Mouse (Mus musculus) hindbrain, embryonic 14.5 days (tissue): ENCODE data around the gene Pim3. TPM values are rescaled to one million over a fixed set of nuclear protein-coding genes. Genes with fewer than 3 reads are reported as not detected.

Experiments
- ATAC-seq: fragments of 200-750 bp; cut with Nextera tagmentation; 2 replicates; pipeline ENCODE4 v1.8.0; 2017; ENCODE audit warnings: moderate number of reproducible peaks, mild to moderate bottlenecking, moderate TSS enrichment, moderate library complexity; ENCODE audit not compliant: low FRiP score
- DNase-seq: peaks from one replicate; pipeline ENCODE4 v3.0.0-alpha.2; 2015; ENCODE audit warnings: low spot score
- H3K27ac ChIP-seq: fragments of 300-500 bp; sonication (generic); 2 replicates; pipeline ENCODE4 v1.5.1; 2014; ENCODE audit warnings: mild to moderate bottlenecking, moderate library complexity
- H3K27me3 ChIP-seq: fragments of 300-500 bp; sonication (generic); 2 replicates; pipeline ENCODE4 v1.6.1; 2014; ENCODE audit warnings: mild to moderate bottlenecking, low read length, mixed read lengths; ENCODE audit not compliant: control insufficient read depth, insufficient read depth
- H3K36me3 ChIP-seq: fragments of 300-500 bp; sonication (generic); replicated peaks from 2 replicates; pipeline ENCODE4 v1.6.1; 2014; ENCODE audit not compliant: control insufficient read depth, insufficient read depth
- H3K4me1 ChIP-seq: fragments of 300-500 bp; sonication (generic); replicated peaks from 2 replicates; pipeline ENCODE4 v1.6.1; 2014; ENCODE audit warnings: antibody characterized with exemption, low read length, mixed read lengths; ENCODE audit not compliant: control insufficient read depth, insufficient read depth
- H3K4me2 ChIP-seq: fragments of 300-500 bp; sonication (generic); replicated peaks from 2 replicates; pipeline ENCODE4 v1.6.1; 2014; ENCODE audit warnings: mild to moderate bottlenecking, moderate library complexity
- H3K4me3 ChIP-seq: fragments of 300-500 bp; sonication (generic); replicated peaks from 2 replicates; pipeline ENCODE4 v1.5.1; 2014; ENCODE audit warnings: mild to moderate bottlenecking, low read length
- H3K9ac ChIP-seq: fragments of 300-500 bp; sonication (generic); 2 replicates; pipeline ENCODE4 v1.6.1; 2014
- H3K9me3 ChIP-seq: fragments of 300-500 bp; sonication (generic); 2 replicates; pipeline ENCODE4 v1.6.1; 2016; ENCODE audit warnings: low read length; ENCODE audit not compliant: control insufficient read depth
- WGBS: fragments of 180-500 bp; shearing (Covaris S2); extraction: QIAGEN DNeasy Blood & Tissue Kit; methylation state at CpG from one replicate; pipeline ENCODE4 v1.1.7; 2014; 5-methylcytosine and 5-hydroxymethylcytosine counted together
- polyA plus RNA-seq: library from polyadenylated mRNA; unstranded; fragments of >200 nt; fragmentation: Nextera tagmentation; extraction: Ambion mirVana; gene quantifications from 2 replicates; pipeline ENCODE4 v1.2.1, GENCODE M21; 2014

The Pim3 gene
- polyA plus RNA-seq, 1 experiment from 2014 or later: 52.1 TPM

- Histone ChIP-seq H3K27ac (no peak overlapping the region), H3K27me3 (no peaks in the 10 kb centered on the region), H3K36me3 (no peaks in the 10 kb centered on the region), H3K9me3 (no peaks in the 10 kb centered on the region), H3K9ac (no peak overlapping the region), H3K4me3 (no peak overlapping the region), H3K4me1 (peaks cover 9% of the 10 kb centered on the region; the same call in 1 of the 2 replicates), H3K4me2 (no peak overlapping the region)
- peak; percentile 19; the same call in 1 of the 2 replicates for ATAC-seq
- DNase-seq: no peak
- 46% methylated on average over 8 of the region's 8 CpGs for WGBS
These were observed 18.4 kb upstream of the Pim3 start for GRCm38 (mm10) chr15:88843486-88844097.

GRCm38 (mm10) chr15:88844966-88845365 lies 17.0 kb upstream of the Pim3 start:
- no peaks in the 10 kb centered on the region for H3K9me3 ChIP-seq
- H3K4me2 ChIP-seq: no peak overlapping the region
- ATAC-seq (no peak), DNase-seq (no peak)
- H3K36me3 ChIP-seq: no peaks in the 10 kb centered on the region
- H3K4me1 ChIP-seq: 0 out of 2 replicates have a peak, but pooled peaks cover under 1% of the 10 kb centered on the region
- H3K27me3 ChIP-seq: no peaks in the 10 kb centered on the region
- no peak overlapping the region for H3K4me3 ChIP-seq
- H3K27ac ChIP-seq: no peak overlapping the region
- WGBS: 92% methylated on average over 7 of the region's 7 CpGs
- H3K9ac ChIP-seq: no peak overlapping the region

- WGBS: 96% methylated on average over 1 of the region's 1 CpGs
- Histone ChIP-seq H3K27ac (no peak overlapping the region), H3K4me2 (no peak overlapping the region), H3K4me1 (peaks cover 6% of the 10 kb centered on the region; the same call in 1 of the 2 replicates), H3K27me3 (no peaks in the 10 kb centered on the region), H3K4me3 (no peak overlapping the region), H3K36me3 (no peaks in the 10 kb centered on the region), H3K9ac (no peak overlapping the region), H3K9me3 (no peaks in the 10 kb centered on the region)
- no peak for ATAC-seq
- no peak for DNase-seq
These were observed 13.3 kb upstream of the Pim3 start for GRCm38 (mm10) chr15:88848661-88849060.

GRCm38 (mm10) chr15:88849621-88850020 lies 12.4 kb upstream of the Pim3 start:
- no peak overlapping the region for H3K27ac ChIP-seq
- 95% methylated on average over 2 of the region's 2 CpGs for WGBS
- H3K9ac ChIP-seq: no peak overlapping the region
- H3K4me2 ChIP-seq: no peak overlapping the region
- ATAC-seq (no peak), DNase-seq (no peak)
- H3K4me1 ChIP-seq: peaks cover 6% of the 10 kb centered on the region; the same call in 1 of the 2 replicates
- no peaks in the 10 kb centered on the region for H3K27me3 ChIP-seq
- H3K4me3 ChIP-seq: no peak overlapping the region
- no peaks in the 10 kb centered on the region for H3K9me3 ChIP-seq
- no peaks in the 10 kb centered on the region for H3K36me3 ChIP-seq

GRCm38 (mm10) chr15:88850146-88850826 lies 11.7 kb upstream of the Pim3 start:
- H3K4me2 ChIP-seq: no peak overlapping the region
- H3K4me1 ChIP-seq: peaks cover 6% of the 10 kb centered on the region; the same call in 1 of the 2 replicates
- WGBS: 54% methylated on average over 10 of the region's 10 CpGs
- no peak overlapping the region for H3K27ac ChIP-seq
- no peak overlapping the region for H3K9ac ChIP-seq
- no peak overlapping the region for H3K4me3 ChIP-seq
- H3K36me3 ChIP-seq: no peaks in the 10 kb centered on the region
- no peaks in the 10 kb centered on the region for H3K9me3 ChIP-seq
- DNase-seq (no peak), ATAC-seq (0 out of 2 replicates have a peak, but pooled peaks have one; percentile 44)
- no peaks in the 10 kb centered on the region for H3K27me3 ChIP-seq

GRCm38 (mm10) chr15:88851076-88851475 lies 10.9 kb upstream of the Pim3 start:
- Histone ChIP-seq H3K9ac (no peak overlapping the region), H3K27me3 (no peaks in the 10 kb centered on the region), H3K4me3 (no peak overlapping the region), H3K4me1 (peaks cover 6% of the 10 kb centered on the region; the same call in 1 of the 2 replicates), H3K9me3 (no peaks in the 10 kb centered on the region), H3K36me3 (no peaks in the 10 kb centered on the region), H3K27ac (no peak overlapping the region), H3K4me2 (no peak overlapping the region)
- no peak for DNase-seq
- WGBS: 53% methylated on average over 3 of the region's 3 CpGs
- no peak for ATAC-seq

GRCm38 (mm10) chr15:88851507-88852149 lies 10.4 kb upstream of the Pim3 start:
- no peaks in the 10 kb centered on the region for H3K9me3 ChIP-seq
- DNase-seq: no peak
- no peak overlapping the region for H3K4me3 ChIP-seq
- no peak for ATAC-seq
- H3K4me1 ChIP-seq: peaks cover 6% of the 10 kb centered on the region; the same call in 1 of the 2 replicates
- no peaks in the 10 kb centered on the region for H3K27me3 ChIP-seq
- H3K9ac ChIP-seq: no peak overlapping the region
- 88% methylated on average over 10 of the region's 10 CpGs for WGBS
- no peak overlapping the region for H3K27ac ChIP-seq
- no peaks in the 10 kb centered on the region for H3K36me3 ChIP-seq
- no peak overlapping the region for H3K4me2 ChIP-seq

GRCm38 (mm10) chr15:88853106-88853505 lies 8.9 kb upstream of the Pim3 start:
- Histone ChIP-seq H3K36me3 (no peaks in the 10 kb centered on the region), H3K27me3 (no peaks in the 10 kb centered on the region), H3K9ac (no peak overlapping the region), H3K4me1 (peaks cover 6% of the 10 kb centered on the region; the same call in 1 of the 2 replicates), H3K4me2 (no peak overlapping the region), H3K27ac (no peak overlapping the region), H3K4me3 (no peak overlapping the region), H3K9me3 (no peaks in the 10 kb centered on the region)
- 89% methylated on average over 9 of the region's 9 CpGs for WGBS
- ATAC-seq (no peak), DNase-seq (no peak)
